Mouse (Mus musculus): ENCODE measurements around the gene Hist1h2bk.

The Hist1h2bk gene

DNA sequence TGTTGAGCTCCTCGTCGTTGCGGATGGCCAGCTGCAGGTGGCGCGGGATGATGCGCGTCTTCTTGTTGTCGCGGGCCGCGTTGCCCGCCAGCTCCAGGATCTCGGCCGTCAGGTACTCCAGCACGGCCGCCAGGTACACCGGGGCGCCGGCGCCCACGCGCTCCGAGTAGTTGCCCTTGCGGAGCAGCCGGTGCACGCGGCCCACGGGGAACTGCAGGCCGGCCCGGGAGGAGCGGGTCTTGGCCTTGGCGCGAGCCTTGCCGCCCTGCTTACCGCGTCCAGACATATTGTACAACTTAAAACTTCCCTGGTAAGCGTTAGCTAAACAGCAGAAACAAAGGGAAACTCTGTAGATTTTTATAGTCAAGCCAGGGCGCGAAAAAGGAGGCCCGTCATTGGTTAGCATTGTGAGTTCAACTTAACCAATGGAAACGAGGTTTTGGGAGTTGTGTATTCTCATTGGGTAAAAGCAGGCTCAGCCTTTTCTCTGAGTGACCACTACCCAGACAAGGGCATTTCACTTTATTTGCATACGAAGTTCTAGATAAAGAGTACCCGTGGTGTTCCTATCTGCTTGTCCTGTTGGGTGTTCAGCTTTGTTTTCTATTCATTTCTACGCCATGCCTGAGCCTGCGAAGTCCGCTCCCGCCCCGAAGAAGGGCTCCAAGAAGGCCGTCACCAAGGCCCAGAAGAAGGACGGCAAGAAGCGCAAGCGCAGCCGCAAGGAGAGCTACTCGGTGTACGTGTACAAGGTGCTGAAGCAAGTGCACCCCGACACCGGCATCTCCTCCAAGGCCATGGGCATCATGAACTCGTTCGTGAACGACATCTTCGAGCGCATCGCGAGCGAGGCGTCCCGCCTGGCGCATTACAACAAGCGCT, at the start of gene Hist1h2bk, which contains the start of gene Hist1h2ah:
TSS of gene Hist1h2bk (plus strand) at position 604 of the 882 bp plus-strand sequence.
TSS of gene Hist1h2ah (minus strand) at position 302 of the 882 bp plus-strand sequence.
- peak; percentile 84 to 95 for DNase-seq (ENCODE audit: inconsistent age in 2 of 2, low spot score in 1 of 2)

GRCm38 (mm10) chr13:21992550-21992949, 43.1 kb upstream of the Hist1h2bk start:
- DNase-seq (ENCODE audit: inconsistent age in 2 of 2, low spot score in 1 of 2): no peak

GRCm38 (mm10) chr13:21993957-21994738, 41.5 kb upstream of the Hist1h2bk start:
- DNase-seq (ENCODE audit: inconsistent age in 2 of 2, low spot score in 1 of 2): peak in 1 of 2 experiments; percentile 73

GRCm38 (mm10) chr13:21994896-21995295, 40.8 kb upstream of the Hist1h2bk start:
- DNase-seq (ENCODE audit: inconsistent age in 2 of 2, low spot score in 1 of 2): no peak

GRCm38 (mm10) chr13:21995331-21995914, 40.2 kb upstream of the Hist1h2bk start:
- peak in 1 of 2 experiments; percentile 64 for DNase-seq (ENCODE audit: inconsistent age in 2 of 2, low spot score in 1 of 2)

- peak in 1 of 2 experiments; percentile 49 for DNase-seq (ENCODE audit: inconsistent age in 2 of 2, low spot score in 1 of 2)
Observed at GRCm38 (mm10) chr13:21996101-21996839, 39.4 kb upstream of the Hist1h2bk start.

DNA sequence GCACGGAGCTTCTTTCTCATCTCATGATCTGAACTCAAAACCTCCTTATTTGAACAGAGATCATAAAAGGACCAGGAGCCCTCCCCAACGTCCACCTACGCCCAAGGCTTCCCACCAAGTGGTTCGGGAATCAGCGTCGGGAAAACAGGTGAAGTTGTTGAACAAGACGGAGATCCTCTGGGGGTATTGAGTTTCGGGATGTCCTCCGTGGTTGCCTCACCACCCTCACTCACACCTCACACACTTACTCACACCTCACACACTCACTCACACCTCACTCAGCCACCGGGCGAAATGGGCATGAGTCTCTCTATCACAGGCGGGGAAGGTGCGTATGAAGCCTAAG, 38.9 kb upstream of the Hist1h2bk start:
- DNase-seq (ENCODE audit: inconsistent age in 2 of 2, low spot score in 1 of 2): no peak

GRCm38 (mm10) chr13:21997201-21997820, 38.4 kb upstream of the Hist1h2bk start:
- no peak for DNase-seq (ENCODE audit: inconsistent age in 2 of 2, low spot score in 1 of 2)

DNA sequence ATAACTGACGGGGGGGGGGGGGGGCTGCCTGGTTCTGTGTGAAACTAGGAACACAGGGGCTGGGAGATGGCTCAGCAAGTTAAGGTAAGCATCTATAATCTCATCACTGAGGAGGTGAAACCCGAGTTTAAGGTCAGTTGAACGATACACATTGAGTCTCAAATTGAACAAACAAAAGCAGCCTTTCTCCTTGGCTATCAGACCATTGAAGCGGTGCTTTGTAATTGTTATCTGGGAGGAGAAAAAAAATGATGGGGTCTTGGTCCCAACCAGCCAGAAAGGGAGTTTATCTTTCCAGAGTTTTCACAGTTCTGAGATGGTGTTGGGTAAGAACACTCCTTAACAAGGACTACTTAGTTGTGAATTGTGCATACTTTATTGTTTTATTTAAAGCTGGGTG, 37.8 kb upstream of the Hist1h2bk start:
- DNase-seq (ENCODE audit: inconsistent age in 2 of 2, low spot score in 1 of 2): no peak

DNA sequence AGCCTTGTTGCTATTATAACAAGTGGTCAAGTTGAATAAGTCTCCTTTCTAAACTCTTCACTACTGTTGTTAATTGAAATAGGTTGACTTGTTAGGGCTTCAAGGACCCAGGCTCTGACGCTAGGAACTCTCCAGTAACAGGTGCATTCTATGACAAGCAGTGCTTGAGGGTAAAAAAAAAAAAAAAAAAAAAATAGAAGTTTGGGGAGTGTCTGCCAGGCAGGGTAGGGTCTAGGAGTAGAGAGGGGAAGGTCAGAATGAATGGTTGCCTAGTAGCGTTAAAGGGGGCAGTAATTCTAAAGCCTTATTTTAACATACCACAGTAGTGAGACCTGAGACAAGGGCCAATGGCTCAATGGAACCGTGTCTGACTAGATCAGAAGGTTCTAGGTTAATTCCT, 37.3 kb upstream of the Hist1h2bk start:
- no peak for DNase-seq (ENCODE audit: inconsistent age in 2 of 2, low spot score in 1 of 2)

- no peak for DNase-seq (ENCODE audit: inconsistent age in 2 of 2, low spot score in 1 of 2)
Observed at GRCm38 (mm10) chr13:21999147-21999546, 36.5 kb upstream of the Hist1h2bk start.

GRCm38 (mm10) chr13:22001346-22001745, 34.3 kb upstream of the Hist1h2bk start:
- no peak for DNase-seq (ENCODE audit: inconsistent age in 2 of 2, low spot score in 1 of 2)

DNA sequence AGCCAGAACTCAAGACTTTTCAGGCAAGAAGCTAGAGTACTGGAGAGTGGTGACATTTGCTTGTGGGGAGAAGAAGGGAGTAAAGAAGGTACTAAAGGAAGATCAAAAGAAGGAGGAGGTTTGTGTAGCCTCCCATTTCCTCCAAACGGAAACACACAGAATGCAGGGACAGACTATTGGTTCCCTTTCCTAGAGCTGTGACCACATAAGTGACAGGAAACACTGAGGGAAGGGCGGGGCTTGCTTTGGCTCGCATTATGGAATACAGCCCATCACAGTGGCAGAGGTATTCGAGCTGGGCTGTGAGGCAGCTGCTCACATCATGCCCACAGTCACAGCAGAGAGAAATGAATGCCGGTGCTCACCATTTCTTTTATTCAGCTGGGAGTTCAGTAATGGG, 33.8 kb upstream of the Hist1h2bk start:
- no peak for DNase-seq (ENCODE audit: inconsistent age in 2 of 2, low spot score in 1 of 2)

DNA sequence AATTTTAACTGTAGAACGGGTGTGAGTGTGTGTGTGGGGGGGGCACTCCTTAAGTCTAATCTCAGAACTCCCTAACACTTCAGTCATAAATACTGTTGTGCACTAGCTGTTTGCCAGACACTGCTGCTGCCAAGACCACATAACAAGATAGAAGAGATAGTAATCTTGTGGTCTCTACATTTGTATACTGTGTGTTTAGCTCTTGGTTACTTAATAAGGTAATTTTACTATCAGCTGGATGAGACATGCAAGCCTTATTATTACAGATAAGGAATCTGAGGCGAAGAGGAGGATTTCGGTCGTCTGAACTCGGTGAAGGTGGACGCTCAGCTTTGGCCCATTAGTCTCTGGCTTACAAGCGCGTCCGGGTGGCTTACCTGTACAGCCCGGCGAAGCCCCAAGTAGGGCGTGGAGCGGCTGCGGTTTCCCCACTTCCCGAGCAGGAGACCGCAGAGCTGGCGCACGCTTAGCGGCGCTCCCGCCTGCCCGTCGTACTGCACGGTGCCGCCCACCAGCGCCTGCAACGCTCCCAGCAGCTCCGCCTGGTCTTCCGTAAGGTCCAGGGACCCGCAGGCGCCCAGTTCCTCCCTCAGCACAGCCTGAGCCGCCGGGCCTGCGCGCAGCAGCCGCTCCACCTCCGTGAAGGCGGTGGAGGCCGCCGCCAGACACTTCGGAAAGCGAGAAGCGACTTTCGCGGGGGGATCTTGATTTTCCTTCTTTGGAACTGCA, 29.9 kb upstream of the Hist1h2bk start:
- peak in 1 of 2 experiments; percentile 39 for DNase-seq (ENCODE audit: inconsistent age in 2 of 2, low spot score in 1 of 2)

DNA sequence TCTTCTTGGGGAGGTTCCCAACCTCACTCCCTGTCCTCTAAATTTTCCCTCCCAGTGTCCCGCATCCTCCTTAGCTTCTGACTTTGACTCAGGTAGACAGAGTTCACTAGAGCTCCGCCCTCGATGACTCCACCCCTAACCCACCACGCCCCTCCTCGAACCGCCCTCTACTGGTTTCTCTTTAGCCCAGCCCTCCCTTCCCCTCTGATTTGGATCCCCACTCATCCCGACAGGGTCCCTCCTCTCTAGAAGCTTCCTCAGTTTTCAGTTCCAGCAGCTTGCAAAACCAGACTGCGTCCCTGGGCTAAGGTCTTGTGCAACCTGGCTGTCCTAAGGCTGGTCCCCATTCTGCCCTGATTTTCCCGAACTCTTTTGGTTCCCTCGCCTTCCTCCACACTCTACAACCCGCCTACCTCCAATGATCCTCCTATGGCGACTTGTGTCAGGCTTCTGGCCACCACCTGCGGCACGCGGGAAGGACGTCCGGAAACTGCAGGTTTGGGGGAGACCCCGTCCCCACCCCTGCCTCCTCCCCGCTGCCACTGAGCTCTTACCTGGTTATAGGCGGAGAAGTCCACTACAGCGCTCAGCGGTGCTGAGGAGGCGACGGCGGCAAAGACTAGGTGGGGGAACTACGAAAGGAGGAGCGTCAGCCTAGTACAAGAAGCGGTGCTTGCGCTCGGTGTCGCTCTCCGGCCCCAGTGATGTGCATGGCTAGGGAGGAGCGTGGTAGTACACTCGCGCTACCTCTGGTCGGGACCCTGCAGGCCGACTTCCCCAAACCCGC, 29.1 kb upstream of the Hist1h2bk start:
- DNase-seq (ENCODE audit: inconsistent age in 2 of 2, low spot score in 1 of 2): peak; percentile 38 to 88

DNA sequence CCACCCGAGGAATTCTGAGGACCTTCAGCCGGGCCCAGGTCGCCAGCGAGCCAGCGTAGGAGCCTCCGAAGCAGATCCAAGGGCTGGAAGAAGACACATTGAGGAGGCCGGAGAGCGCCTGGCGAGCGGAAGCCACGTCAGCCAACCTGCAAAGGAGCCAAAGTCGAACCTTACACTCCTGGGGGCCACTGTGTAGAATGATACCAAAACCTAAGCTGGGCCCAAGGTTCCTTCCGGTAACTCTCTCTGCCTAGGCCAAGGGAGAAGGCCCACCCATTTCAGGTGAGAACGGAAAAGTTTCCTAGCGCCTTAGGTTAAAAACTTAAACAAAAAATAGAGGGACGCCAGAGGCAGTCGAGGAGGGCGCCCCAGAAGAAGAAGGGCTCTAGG, 28.6 kb upstream of the Hist1h2bk start:
- no peak for DNase-seq (ENCODE audit: inconsistent age in 2 of 2, low spot score in 1 of 2)

- DNase-seq (ENCODE audit: inconsistent age in 2 of 2, low spot score in 1 of 2): no peak
Observed at GRCm38 (mm10) chr13:22007872-22008271, 27.8 kb upstream of the Hist1h2bk start.

GRCm38 (mm10) chr13:22008707-22009106, 27.0 kb upstream of the Hist1h2bk start:
- DNase-seq (ENCODE audit: inconsistent age in 2 of 2, low spot score in 1 of 2): no peak

DNA sequence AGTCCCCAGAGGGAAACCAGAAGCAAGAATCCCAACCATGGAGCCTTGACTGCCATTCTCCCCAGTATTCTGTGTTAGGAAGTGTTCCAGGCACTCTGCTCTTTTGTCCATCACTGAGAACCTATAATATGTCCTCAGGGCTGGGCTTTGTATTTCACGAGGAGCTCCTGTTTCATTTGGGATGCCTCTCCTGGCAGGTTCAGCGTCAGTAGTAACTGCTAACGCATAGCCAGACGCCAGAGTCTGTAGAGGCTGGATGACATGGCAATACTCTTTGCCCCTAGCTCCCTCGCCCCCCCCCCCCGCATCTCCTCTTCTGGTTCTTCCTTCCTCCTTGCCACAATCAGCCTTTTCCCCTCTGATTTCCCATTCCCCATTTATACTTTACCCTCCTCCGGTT, 26.0 kb upstream of the Hist1h2bk start, which contains the start of gene Prss16:
TSS of gene Prss16 (minus strand) at position 101 of the 400 bp plus-strand sequence.
- no peak for DNase-seq (ENCODE audit: inconsistent age in 2 of 2, low spot score in 1 of 2)

All from adrenal gland, adult (tissue).